Mouse (Mus musculus) brain, embryonic 14.5 days (tissue): ENCODE data around the gene Slu7.

ENCODE experiments used
- CTCF ChIP-seq: fragments of 200-500 bp; IDR thresholded peaks from 2 replicates; pipeline ENCODE4 v1.5.1; 2012; ENCODE audit warnings: inconsistent platforms, mild to moderate bottlenecking, moderate library complexity, borderline replicate concordance; ENCODE audit not compliant: insufficient read depth, insufficient read length; ENCODE audit errors: extremely low read depth
- POLR2A ChIP-seq: fragments of 200-500 bp; IDR thresholded peaks from 2 replicates; pipeline ENCODE4 v1.6.1; 2012; ENCODE audit warnings: mild to moderate bottlenecking, inconsistent platforms, borderline replicate concordance; ENCODE audit not compliant: poor library complexity, insufficient read depth, insufficient read length, severe bottlenecking; ENCODE audit errors: extremely low read depth

GRCm38 (mm10) chr11:43393325-43393724 is 40.2 kb upstream of the Slu7 start:
- TF ChIP-seq CTCF (no peak), POLR2A (no peak)
